Mouse (Mus musculus) brain, embryonic 14.5 days (tissue): Measurements from ENCODE around the gene Pdha1.

Experiments
- CTCF ChIP-seq: fragments of 200-500 bp; IDR thresholded peaks from 2 replicates; pipeline ENCODE4 v1.5.1; 2012; ENCODE audit warnings: inconsistent platforms, mild to moderate bottlenecking, moderate library complexity, borderline replicate concordance; ENCODE audit not compliant: insufficient read depth, insufficient read length; ENCODE audit errors: extremely low read depth
- POLR2A ChIP-seq: fragments of 200-500 bp; IDR thresholded peaks from 2 replicates; pipeline ENCODE4 v1.6.1; 2012; ENCODE audit warnings: mild to moderate bottlenecking, inconsistent platforms, borderline replicate concordance; ENCODE audit not compliant: poor library complexity, insufficient read depth, insufficient read length, severe bottlenecking; ENCODE audit errors: extremely low read depth

DNA sequence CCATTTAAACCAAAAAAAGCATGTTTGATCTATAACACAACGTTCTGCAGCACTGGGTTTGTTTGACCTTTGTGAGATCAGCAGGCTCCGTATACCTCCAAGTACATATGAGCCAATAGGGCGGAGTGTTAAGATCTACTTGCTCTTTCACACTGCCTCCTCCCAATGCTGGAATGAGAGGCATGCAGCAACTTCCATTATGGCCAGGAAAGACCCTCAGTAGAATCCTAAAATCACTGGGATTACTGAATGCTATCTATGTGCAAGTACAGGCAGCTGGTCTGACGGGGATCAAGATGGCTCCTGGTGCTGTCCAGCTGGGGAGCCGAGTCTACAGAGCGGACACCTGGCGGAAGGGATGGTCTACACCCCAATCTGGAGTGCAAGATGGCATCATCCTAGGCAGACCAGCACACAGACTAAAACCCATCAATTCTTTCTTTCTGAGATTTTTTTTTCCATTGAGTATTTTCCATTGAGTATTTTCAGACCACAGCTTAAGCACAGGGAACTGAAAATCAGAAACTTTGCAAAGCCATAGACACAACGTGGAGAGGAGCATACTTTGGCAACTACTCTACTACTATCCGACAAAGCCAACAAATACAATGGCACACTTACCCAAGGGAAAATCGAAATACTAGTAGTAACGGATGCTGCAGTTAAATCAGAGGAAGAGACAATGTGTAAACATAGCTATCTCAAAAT, 3.9 kb downstream of the Pdha1 start:
- no peak for TF ChIP-seq POLR2A
- no peak for TF ChIP-seq CTCF
